Mouse (Mus musculus) embryonic facial prominence, embryonic 12.5 days (tissue): ENCODE data around the gene Zbtb20. TPM values are rescaled to one million over a fixed set of nuclear protein-coding genes. Genes with fewer than 3 reads are reported as not detected.

Experiments used
- ATAC-seq: fragments of 200-750 bp; cut with Nextera tagmentation; 2 replicates; pipeline ENCODE4 v1.8.0; 2017; ENCODE audit not compliant: insufficient number of reproducible peaks, insufficient read depth, low FRiP score, low TSS enrichment
- H3K27ac ChIP-seq: fragments of 300-500 bp; sonication (generic); 2 replicates; pipeline ENCODE4 v1.5.1; 2016; ENCODE audit warnings: mild to moderate bottlenecking
- H3K27me3 ChIP-seq: fragments of 300-500 bp; sonication (generic); 2 replicates; pipeline ENCODE4 v1.6.1; 2016; ENCODE audit warnings: mild to moderate bottlenecking, moderate library complexity
- H3K36me3 ChIP-seq: fragments of 300-500 bp; sonication (generic); 2 replicates; pipeline ENCODE4 v1.6.1; 2016; ENCODE audit warnings: mild to moderate bottlenecking
- H3K4me1 ChIP-seq: fragments of 300-500 bp; sonication (generic); 2 replicates; pipeline ENCODE4 v1.6.1; 2016
- H3K4me2 ChIP-seq: fragments of 300-500 bp; sonication (generic); replicated peaks from 2 replicates; pipeline ENCODE4 v1.6.1; 2016; ENCODE audit warnings: mild to moderate bottlenecking, moderate library complexity
- H3K4me3 ChIP-seq: fragments of 300-500 bp; sonication (generic); 2 replicates; pipeline ENCODE4 v1.5.1; 2016; ENCODE audit warnings: mild to moderate bottlenecking
- H3K9ac ChIP-seq: fragments of 300-500 bp; sonication (generic); 2 replicates; pipeline ENCODE4 v1.6.1; 2016; ENCODE audit warnings: mild to moderate bottlenecking, moderate library complexity
- H3K9me3 ChIP-seq: fragments of 300-500 bp; sonication (generic); 2 replicates; pipeline ENCODE4 v1.6.1; 2016; ENCODE audit warnings: mild to moderate bottlenecking, moderate library complexity
- WGBS: fragments of 180-500 bp; shearing (Covaris S2); methylation state at CpG from one replicate; pipeline ENCODE4 v1.1.7; 2016; 5-methylcytosine and 5-hydroxymethylcytosine counted together
- polyA plus RNA-seq: library from polyadenylated mRNA; unstranded; fragments of >200 nt; fragmentation: Nextera tagmentation; extraction: Ambion mirVana; gene quantifications from 2 replicates; pipeline ENCODE4 v1.2.1, GENCODE M21; 2016

Zbtb20 gene
- polyA plus RNA-seq, 1 experiment from 2014 or later = 25.8 TPM

GRCm38 (mm10) chr16:43081995-43082394 lies 206.3 kb downstream of the Zbtb20 start:
- Histone ChIP-seq H3K4me2 (no peak overlapping the region), H3K9me3 (no peaks in the 10 kb centered on the region), H3K27ac (no peak overlapping the region), H3K4me1 (no peaks in the 10 kb centered on the region), H3K27me3 (no peaks in the 10 kb centered on the region), H3K4me3 (no peak overlapping the region), H3K36me3 (no peaks in the 10 kb centered on the region), H3K9ac (no peak overlapping the region)
- WGBS = 80% methylated on average over 6 of the region's 6 CpGs
- ATAC-seq = no peak

GRCm38 (mm10) chr16:43082801-43083200 lies 207.1 kb downstream of the Zbtb20 start:
- no peaks in the 10 kb centered on the region for H3K36me3 ChIP-seq
- no peaks in the 10 kb centered on the region for H3K9me3 ChIP-seq
- no peak for ATAC-seq
- no peak overlapping the region for H3K9ac ChIP-seq
- no peaks in the 10 kb centered on the region for H3K4me1 ChIP-seq
- 79% methylated on average over 5 of the region's 5 CpGs for WGBS
- no peak overlapping the region for H3K27ac ChIP-seq
- H3K4me2 ChIP-seq = no peak overlapping the region
- H3K27me3 ChIP-seq = no peaks in the 10 kb centered on the region
- H3K4me3 ChIP-seq = no peak overlapping the region

GRCm38 (mm10) chr16:43090188-43090587 lies 214.5 kb downstream of the Zbtb20 start:
- Histone ChIP-seq H3K27me3 (no peaks in the 10 kb centered on the region), H3K4me3 (no peak overlapping the region), H3K36me3 (no peaks in the 10 kb centered on the region), H3K4me1 (no peaks in the 10 kb centered on the region), H3K4me2 (no peak overlapping the region), H3K27ac (no peak overlapping the region), H3K9me3 (no peaks in the 10 kb centered on the region), H3K9ac (no peak overlapping the region)
- 73% methylated on average over 3 of the region's 3 CpGs for WGBS
- ATAC-seq = no peak

GRCm38 (mm10) chr16:43094161-43094560 lies 218.5 kb downstream of the Zbtb20 start:
- Histone ChIP-seq H3K36me3 (no peaks in the 10 kb centered on the region), H3K27me3 (no peaks in the 10 kb centered on the region), H3K27ac (no peak overlapping the region), H3K4me1 (no peaks in the 10 kb centered on the region), H3K9ac (no peak overlapping the region), H3K4me3 (no peak overlapping the region), H3K4me2 (no peak overlapping the region), H3K9me3 (no peaks in the 10 kb centered on the region)
- ATAC-seq = no peak
- 90% methylated on average over 1 of the region's 1 CpGs for WGBS

- H3K4me3 ChIP-seq = no peak overlapping the region
- 88% methylated on average over 6 of the region's 6 CpGs for WGBS
- no peaks in the 10 kb centered on the region for H3K4me1 ChIP-seq
- no peaks in the 10 kb centered on the region for H3K36me3 ChIP-seq
- H3K9ac ChIP-seq = no peak overlapping the region
- H3K27me3 ChIP-seq = no peaks in the 10 kb centered on the region
- no peak overlapping the region for H3K4me2 ChIP-seq
- H3K9me3 ChIP-seq = no peaks in the 10 kb centered on the region
- no peak for ATAC-seq
- H3K27ac ChIP-seq = no peak overlapping the region
Observed at GRCm38 (mm10) chr16:43094756-43095155, 219.1 kb downstream of the Zbtb20 start.

GRCm38 (mm10) chr16:43096040-43096439 lies 220.4 kb downstream of the Zbtb20 start:
- Histone ChIP-seq H3K4me1 (no peaks in the 10 kb centered on the region), H3K36me3 (no peaks in the 10 kb centered on the region), H3K4me2 (no peak overlapping the region), H3K27me3 (no peaks in the 10 kb centered on the region), H3K27ac (no peak overlapping the region), H3K4me3 (no peak overlapping the region), H3K9me3 (no peaks in the 10 kb centered on the region), H3K9ac (no peak overlapping the region)
- ATAC-seq = no peak

GRCm38 (mm10) chr16:43098153-43098552 lies 222.5 kb downstream of the Zbtb20 start:
- Histone ChIP-seq H3K9me3 (no peaks in the 10 kb centered on the region), H3K27me3 (no peaks in the 10 kb centered on the region), H3K9ac (no peak overlapping the region), H3K4me1 (no peaks in the 10 kb centered on the region), H3K27ac (no peak overlapping the region), H3K4me2 (no peak overlapping the region), H3K4me3 (no peak overlapping the region), H3K36me3 (no peaks in the 10 kb centered on the region)
- WGBS = 92% methylated on average over 4 of the region's 4 CpGs
- no peak for ATAC-seq

- Histone ChIP-seq H3K36me3 (no peaks in the 10 kb centered on the region), H3K27me3 (no peaks in the 10 kb centered on the region), H3K9me3 (no peaks in the 10 kb centered on the region), H3K4me2 (no peak overlapping the region), H3K9ac (no peak overlapping the region), H3K4me1 (no peaks in the 10 kb centered on the region), H3K4me3 (no peak overlapping the region), H3K27ac (no peak overlapping the region)
- no peak for ATAC-seq
- whole genome bisulfite sequencing = 89% methylated on average over 5 of the region's 5 CpGs
Observed at GRCm38 (mm10) chr16:43098666-43099065, 223.0 kb downstream of the Zbtb20 start.

GRCm38 (mm10) chr16:43111288-43111687 lies 235.6 kb downstream of the Zbtb20 start:
- no peak for ATAC-seq
- H3K27ac ChIP-seq = no peak overlapping the region
- no peak overlapping the region for H3K9ac ChIP-seq
- no peaks in the 10 kb centered on the region for H3K36me3 ChIP-seq
- H3K4me3 ChIP-seq = no peak overlapping the region
- no peaks in the 10 kb centered on the region for H3K27me3 ChIP-seq
- WGBS = 83% methylated on average over 1 of the region's 1 CpGs
- H3K9me3 ChIP-seq = no peaks in the 10 kb centered on the region
- no peak overlapping the region for H3K4me2 ChIP-seq
- no peaks in the 10 kb centered on the region for H3K4me1 ChIP-seq

- Histone ChIP-seq H3K4me2 (no peak overlapping the region), H3K9ac (no peak overlapping the region), H3K9me3 (no peaks in the 10 kb centered on the region), H3K27me3 (no peaks in the 10 kb centered on the region), H3K4me1 (no peaks in the 10 kb centered on the region), H3K36me3 (no peaks in the 10 kb centered on the region), H3K4me3 (no peak overlapping the region), H3K27ac (no peak overlapping the region)
- ATAC-seq = no peak
- WGBS = 33% methylated on average over 1 of the region's 1 CpGs
Observed at GRCm38 (mm10) chr16:43113968-43114367, 238.3 kb downstream of the Zbtb20 start.

- no peaks in the 10 kb centered on the region for H3K9me3 ChIP-seq
- ATAC-seq = no peak
- WGBS = 85% methylated on average over 4 of the region's 4 CpGs
- no peaks in the 10 kb centered on the region for H3K4me1 ChIP-seq
- H3K9ac ChIP-seq = no peak overlapping the region
- H3K27me3 ChIP-seq = no peaks in the 10 kb centered on the region
- no peak overlapping the region for H3K4me2 ChIP-seq
- H3K27ac ChIP-seq = no peak overlapping the region
- H3K4me3 ChIP-seq = no peak overlapping the region
- no peaks in the 10 kb centered on the region for H3K36me3 ChIP-seq
Observed at GRCm38 (mm10) chr16:43129966-43130365, 254.3 kb downstream of the Zbtb20 start.

GRCm38 (mm10) chr16:43130583-43130982 lies 254.9 kb downstream of the Zbtb20 start:
- Histone ChIP-seq H3K4me2 (no peak overlapping the region), H3K4me3 (no peak overlapping the region), H3K9me3 (no peaks in the 10 kb centered on the region), H3K4me1 (no peaks in the 10 kb centered on the region), H3K27me3 (no peaks in the 10 kb centered on the region), H3K36me3 (no peaks in the 10 kb centered on the region), H3K9ac (no peak overlapping the region), H3K27ac (no peak overlapping the region)
- ATAC-seq = no peak
- 43% methylated on average over 6 of the region's 6 CpGs for WGBS

- Histone ChIP-seq H3K4me2 (no peak overlapping the region), H3K27ac (no peak overlapping the region)
Observed at GRCm38 (mm10) chr16:43131077-43131476, 255.4 kb downstream of the Zbtb20 start.

More at GRCm38 (mm10) chr16:43131077-43131476, 255.4 kb downstream of the Zbtb20 start:
- no peak overlapping the region for H3K9ac ChIP-seq
- no peaks in the 10 kb centered on the region for H3K4me1 ChIP-seq
- no peaks in the 10 kb centered on the region for H3K27me3 ChIP-seq
- H3K4me3 ChIP-seq = no peak overlapping the region
- H3K36me3 ChIP-seq = no peaks in the 10 kb centered on the region
- H3K9me3 ChIP-seq = no peaks in the 10 kb centered on the region
- ATAC-seq = no peak
